20 mouse cellular contexts compared by ENCODE assay signal in genomic region chr9:61509091-61509490, GRCm38 (mm10).
DNase-seq lines count a peak whose midpoint lies in the region; ATAC-seq and TF ChIP-seq lines count a peak whose summit lies in the region.
"Had no signal": no experiment of that assay in that cellular context is flagged by ENCODE, and none has a peak within 500 bp of the region (broad histone marks: within the 10 kb centered on the region; RNA-seq: fewer than 3 reads in every experiment).

No protein-coding gene starts in this region.

- no peaks in the 10 kb centered on the region for H3K36me3 ChIP-seq in forebrain, embryonic 13.5 days (ENCODE audit: poor library complexity, severe bottlenecking)
- H3K36me3 ChIP-seq in forebrain, embryonic 10.5 days (replicated peaks): no peaks in the 10 kb centered on the region
- no peaks in the 10 kb centered on the region for H3K36me3 ChIP-seq in limb, embryonic 12.5 days
- no peaks in the 10 kb centered on the region for H3K36me3 ChIP-seq in limb, embryonic 10.5 days
- no peaks in the 10 kb centered on the region for H3K36me3 ChIP-seq in midbrain, embryonic 12.5 days
- H3K36me3 ChIP-seq in midbrain, postnatal 0 days (ENCODE audit: insufficient read depth, low read length): no peaks in the 10 kb centered on the region
- H3K36me3 ChIP-seq in lung, postnatal 0 days (ENCODE audit: insufficient read depth, low read length): no peaks in the 10 kb centered on the region
- H3K36me3 ChIP-seq: embryonic facial prominence, embryonic 12.5 days had no signal

- no peak overlapping the region for H3K4me3 ChIP-seq in forebrain, embryonic 13.5 days
- no peak overlapping the region; the same call in 1 of the 2 replicates for H3K4me3 ChIP-seq in forebrain, embryonic 10.5 days
- H3K4me3 ChIP-seq in limb, embryonic 12.5 days (replicated peaks): no peak overlapping the region
- H3K4me3 ChIP-seq in limb, embryonic 10.5 days: no peak overlapping the region
- H3K4me3 ChIP-seq in midbrain, embryonic 12.5 days: no peak overlapping the region
- H3K4me3 ChIP-seq in midbrain, postnatal 0 days (ENCODE audit: low read depth, low read length): no peak overlapping the region
- H3K4me3 ChIP-seq in lung, postnatal 0 days (ENCODE audit: low read depth, low read length): no peak overlapping the region
- H3K4me3 ChIP-seq: embryonic facial prominence, embryonic 12.5 days; megakaryocyte, embryonic 14.5 days; myocyte had no signal

- no peaks in the 10 kb centered on the region for H3K9me3 ChIP-seq in forebrain, embryonic 13.5 days (replicated peaks)
- no peaks in the 10 kb centered on the region for H3K9me3 ChIP-seq in forebrain, embryonic 10.5 days
- H3K9me3 ChIP-seq in limb, embryonic 12.5 days: no peaks in the 10 kb centered on the region
- no peaks in the 10 kb centered on the region for H3K9me3 ChIP-seq in limb, embryonic 10.5 days (replicated peaks)
- H3K9me3 ChIP-seq in midbrain, embryonic 12.5 days: no peaks in the 10 kb centered on the region
- no peaks in the 10 kb centered on the region for H3K9me3 ChIP-seq in midbrain, postnatal 0 days (ENCODE audit: low read length)
- no peaks in the 10 kb centered on the region for H3K9me3 ChIP-seq in lung, postnatal 0 days (ENCODE audit: low read length)
- H3K9me3 ChIP-seq: embryonic facial prominence, embryonic 12.5 days had no signal

- no peak for TF ChIP-seq EP300 in lung, postnatal 0 days (IDR thresholded peaks at IDR 0.05)

- peak overlapping the region; percentile 49; the same call in 1 of the 2 replicates for H3K4me2 ChIP-seq in forebrain, embryonic 13.5 days
- H3K4me2 ChIP-seq in limb, embryonic 12.5 days: peak overlapping the region; percentile 44; the same call in 1 of the 2 replicates
- H3K4me2 ChIP-seq in midbrain, embryonic 12.5 days (replicated peaks): peak overlapping the region; percentile 32; the same call in 1 of the 2 replicates
- no peak overlapping the region for H3K4me2 ChIP-seq in midbrain, postnatal 0 days (ENCODE audit: low read depth, low read length, poor library complexity, severe bottlenecking)
- no peak overlapping the region for H3K4me2 ChIP-seq in lung, postnatal 0 days (replicated peaks; ENCODE audit: low read depth, low read length)

- no peak overlapping the region for H3K27ac ChIP-seq in forebrain, embryonic 13.5 days
- H3K27ac ChIP-seq in forebrain, embryonic 10.5 days: no peak overlapping the region
- no peak overlapping the region for H3K27ac ChIP-seq in limb, embryonic 12.5 days
- no peak overlapping the region for H3K27ac ChIP-seq in limb, embryonic 10.5 days
- no peak overlapping the region for H3K27ac ChIP-seq in midbrain, embryonic 12.5 days (replicated peaks)
- no peak overlapping the region for H3K27ac ChIP-seq in midbrain, postnatal 0 days (ENCODE audit: low read depth, low read length)
- H3K27ac ChIP-seq in lung, postnatal 0 days (ENCODE audit: low read length): no peak overlapping the region
- H3K27ac ChIP-seq: embryonic facial prominence, embryonic 12.5 days had no signal

- H3K4me1 ChIP-seq in forebrain, embryonic 13.5 days: peaks cover 33% of the 10 kb centered on the region
- peaks cover 30% of the 10 kb centered on the region for H3K4me1 ChIP-seq in forebrain, embryonic 10.5 days
- peaks cover 26% of the 10 kb centered on the region for H3K4me1 ChIP-seq in limb, embryonic 12.5 days (replicated peaks)
- H3K4me1 ChIP-seq in limb, embryonic 10.5 days: peaks cover 34% of the 10 kb centered on the region
- peaks cover 28% of the 10 kb centered on the region for H3K4me1 ChIP-seq in midbrain, embryonic 12.5 days
- H3K4me1 ChIP-seq in midbrain, postnatal 0 days (ENCODE audit: insufficient read depth, low read length): peaks cover 6% of the 10 kb centered on the region; the same call in 1 of the 2 replicates
- no peaks in the 10 kb centered on the region for H3K4me1 ChIP-seq in lung, postnatal 0 days (ENCODE audit: insufficient read depth, low read depth, low read length)
- H3K4me1 ChIP-seq: megakaryocyte, embryonic 14.5 days had no signal

- WGBS in forebrain, embryonic 13.5 days: 67% methylated on average over 5 of the region's 5 CpGs
- 82% methylated on average over 5 of the region's 5 CpGs for WGBS in forebrain, embryonic 10.5 days
- 74% methylated on average over 5 of the region's 5 CpGs for WGBS in limb, embryonic 12.5 days
- whole genome bisulfite sequencing in limb, embryonic 10.5 days: 83% methylated on average over 5 of the region's 5 CpGs
- WGBS in midbrain, embryonic 12.5 days: 74% methylated on average over 5 of the region's 5 CpGs
- WGBS in midbrain, postnatal 0 days: 73% methylated on average over 5 of the region's 5 CpGs
- WGBS in lung, postnatal 0 days: 62% methylated on average over 5 of the region's 5 CpGs

- no peak overlapping the region for H3K9ac ChIP-seq in forebrain, embryonic 13.5 days
- no peak overlapping the region for H3K9ac ChIP-seq in limb, embryonic 12.5 days (replicated peaks)
- H3K9ac ChIP-seq in midbrain, embryonic 12.5 days (replicated peaks): no peak overlapping the region
- no peak overlapping the region for H3K9ac ChIP-seq in midbrain, postnatal 0 days (replicated peaks; ENCODE audit: low read length, poor library complexity, severe bottlenecking)
- no peak overlapping the region for H3K9ac ChIP-seq in lung, postnatal 0 days (replicated peaks; ENCODE audit: low read depth)
- H3K9ac ChIP-seq: embryonic facial prominence, embryonic 12.5 days; liver, postnatal 0 days had no signal

- no peak for TF ChIP-seq CTCF in midbrain, postnatal 0 days (IDR thresholded peaks at IDR 0.05)
- TF ChIP-seq CTCF in lung, postnatal 0 days (IDR thresholded peaks at IDR 0.05): no peak

- DNase-seq in forebrain, embryonic 10.5 days (ENCODE audit: extremely low spot score, low spot score): no peak
- DNase-seq in limb, embryonic 10.5 days (ENCODE audit: low spot score): no peak
- DNase-seq in midbrain, postnatal 0 days (ENCODE audit: low spot score): peak; percentile 24
- no peak for DNase-seq in lung, postnatal 0 days (ENCODE audit: low spot score)
- DNase-seq: adrenal gland, adult 2 months; cerebellum, adult 11-12 months; gastrocnemius, postnatal 14 days; heart, adult 18-20 months; heart, postnatal 36 days; kidney, adult 2 months; kidney, postnatal 10 days; layer of hippocampus, postnatal 36 days; liver, postnatal 0 days had no signal

- peaks cover 41% of the 10 kb centered on the region for H3K27me3 ChIP-seq in forebrain, embryonic 13.5 days
- H3K27me3 ChIP-seq in forebrain, embryonic 10.5 days (ENCODE audit: poor library complexity, severe bottlenecking): peaks cover 95% of the 10 kb centered on the region
- peaks cover 31% of the 10 kb centered on the region for H3K27me3 ChIP-seq in limb, embryonic 12.5 days
- peaks cover 45% of the 10 kb centered on the region for H3K27me3 ChIP-seq in limb, embryonic 10.5 days (ENCODE audit: low read depth, poor library complexity, severe bottlenecking)
- peaks cover 30% of the 10 kb centered on the region for H3K27me3 ChIP-seq in midbrain, embryonic 12.5 days
- H3K27me3 ChIP-seq in midbrain, postnatal 0 days (ENCODE audit: insufficient read depth, low read length): no peaks in the 10 kb centered on the region; the same call in 1 of the 2 replicates
- peaks cover 24% of the 10 kb centered on the region for H3K27me3 ChIP-seq in lung, postnatal 0 days (replicated peaks; ENCODE audit: insufficient read depth, low read length)

- no peak for ATAC-seq in forebrain, embryonic 13.5 days
- ATAC-seq in limb, embryonic 12.5 days (ENCODE audit: insufficient number of reproducible peaks, insufficient read depth, low FRiP score, low TSS enrichment, low read depth): no peak
- no peak for ATAC-seq in midbrain, embryonic 12.5 days (ENCODE audit: low FRiP score, low read depth)
- ATAC-seq in midbrain, postnatal 0 days (ENCODE audit: low FRiP score): no peak
- no peak for ATAC-seq in lung, postnatal 0 days
- ATAC-seq: inflammation-experienced regulatory T-cells, adult 6 months; liver, postnatal 0 days had no signal

Comparison
In these comparisons a context has a peak if more than half of its experiments do, and no peak if none do; other contexts are left out.
1. H3K4me2 ChIP-seq: peak in forebrain, embryonic 13.5 days (single experiment), limb, embryonic 12.5 days (single experiment) and midbrain, embryonic 12.5 days (single experiment); none in midbrain, postnatal 0 days (single experiment) and lung, postnatal 0 days (single experiment).